Mouse (Mus musculus) intestine, embryonic 14.5 days (tissue): ENCODE data around the gene Olfr961. TPM values are rescaled to one million over a fixed set of nuclear protein-coding genes. Genes with fewer than 3 reads are reported as not detected.
A peak's percentile ranks its signal among the peaks of the same experiment; 100 is the strongest.

Source experiments
- ATAC-seq: fragments of 200-750 bp; cut with Nextera tagmentation; replicated peaks from 2 replicates; pipeline ENCODE4 v1.8.0; 2017; ENCODE audit warnings: low read depth, moderate number of reproducible peaks, moderate TSS enrichment, moderate library complexity; ENCODE audit not compliant: low FRiP score, low TSS enrichment
- DNase-seq: peaks from one replicate; pipeline ENCODE4 v3.0.0-alpha.2; 2018; ENCODE audit warnings: low spot score
- H3K27ac ChIP-seq: fragments of 300-500 bp; sonication (generic); 2 replicates; pipeline ENCODE4 v1.5.1; 2014; ENCODE audit warnings: low read depth, mild to moderate bottlenecking, control low read depth
- H3K27me3 ChIP-seq: fragments of 300-500 bp; sonication (generic); replicated peaks from 2 replicates; pipeline ENCODE4 v1.6.1; 2014; ENCODE audit warnings: low read length, control low read depth; ENCODE audit not compliant: control insufficient read depth, insufficient read depth
- H3K36me3 ChIP-seq: fragments of 300-500 bp; sonication (generic); 2 replicates; pipeline ENCODE4 v1.6.1; 2014; ENCODE audit warnings: low read length, control low read depth; ENCODE audit not compliant: control insufficient read depth, insufficient read depth
- H3K4me1 ChIP-seq: fragments of 300-500 bp; sonication (generic); replicated peaks from 2 replicates; pipeline ENCODE4 v1.6.1; 2014; ENCODE audit warnings: low read length, control low read depth, mixed read lengths; ENCODE audit not compliant: control insufficient read depth, insufficient read depth
- H3K4me2 ChIP-seq: fragments of 300-500 bp; sonication (generic); 2 replicates; pipeline ENCODE4 v1.6.1; 2014; ENCODE audit warnings: low read length
- H3K4me3 ChIP-seq: fragments of 300-500 bp; sonication (generic); 2 replicates; pipeline ENCODE4 v1.5.1; 2014; ENCODE audit warnings: low read depth, low read length, control low read depth, mixed read lengths
- H3K9ac ChIP-seq: fragments of 300-500 bp; sonication (generic); 2 replicates; pipeline ENCODE4 v1.6.1; 2014; ENCODE audit warnings: mild to moderate bottlenecking, low read length
- H3K9me3 ChIP-seq: fragments of 300-500 bp; sonication (generic); 2 replicates; pipeline ENCODE4 v1.6.1; 2016; ENCODE audit warnings: low read length, control low read depth; ENCODE audit not compliant: control insufficient read depth
- WGBS: fragments of 180-500 bp; shearing (Covaris S2); extraction: QIAGEN DNeasy Blood & Tissue Kit; methylation state at CpG from one replicate; pipeline ENCODE4 v1.1.7; 2014; 5-methylcytosine and 5-hydroxymethylcytosine counted together
- polyA plus RNA-seq: library from polyadenylated mRNA; unstranded; fragments of >200 nt; fragmentation: Nextera tagmentation; extraction: Ambion mirVana; gene quantifications from 2 replicates; pipeline ENCODE4 v1.2.1, GENCODE M21; 2014

Gene Olfr961
- polyA plus RNA-seq: not detected in 2 replicates

- ATAC-seq (no peak), DNase-seq (no peak)
- no peak within 1 kb of the TSS for H3K4me2 ChIP-seq
- H3K27ac ChIP-seq: no peak within 1 kb of the TSS
- no peak within 1 kb of the TSS for H3K9ac ChIP-seq
- H3K4me3 ChIP-seq: no peak within 1 kb of the TSS
- no peaks in the 10 kb centered on the region for H3K9me3 ChIP-seq
- H3K36me3 ChIP-seq: no peaks in the 10 kb centered on the region
- H3K4me1 ChIP-seq: no peaks in the 10 kb centered on the region
- H3K27me3 ChIP-seq: no peaks in the 10 kb centered on the region
Measured at GRCm38 (mm10) chr9:39644785-39645184, at the start of gene Olfr961. TSS of gene Olfr961 (plus strand) at chr9:39645085.

- no peaks in the 10 kb centered on the region for H3K36me3 ChIP-seq
- no peaks in the 10 kb centered on the region for H3K9me3 ChIP-seq
- peak overlapping the region; percentile 42 for H3K4me3 ChIP-seq
- 0 out of 2 replicates have a peak overlapping the region, but pooled peaks have one; percentile 1 for H3K27ac ChIP-seq
- 0% methylated on average over 19 of the region's 19 CpGs for WGBS
- no peaks in the 10 kb centered on the region for H3K27me3 ChIP-seq
- no peaks in the 10 kb centered on the region for H3K4me1 ChIP-seq
- peak overlapping the region; percentile 29; the same call in 1 of the 2 replicates for H3K9ac ChIP-seq
- peak; percentile 61 for DNase-seq
- H3K4me2 ChIP-seq: peak overlapping the region; percentile 78
- peak; percentile 78; the same call in 1 of the 2 replicates for ATAC-seq
Measured at GRCm38 (mm10) chr9:39602536-39603332, 42.2 kb upstream of the Olfr961 start.

GRCm38 (mm10) chr9:39603333-39603845, 41.5 kb upstream of the Olfr961 start:
- Histone ChIP-seq H3K36me3 (no peaks in the 10 kb centered on the region), H3K27ac (peak overlapping the region; percentile 1; the same call in 1 of the 2 replicates), H3K27me3 (no peaks in the 10 kb centered on the region), H3K9ac (peak overlapping the region; percentile 30; the same call in 1 of the 2 replicates), H3K4me3 (peak overlapping the region; percentile 42), H3K4me1 (no peaks in the 10 kb centered on the region), H3K4me2 (peak overlapping the region; percentile 78), H3K9me3 (no peaks in the 10 kb centered on the region)
- ATAC-seq (peak; percentile 67), DNase-seq (peak; percentile 68)
- 0% methylated on average over 9 of the region's 9 CpGs for WGBS

DNA sequence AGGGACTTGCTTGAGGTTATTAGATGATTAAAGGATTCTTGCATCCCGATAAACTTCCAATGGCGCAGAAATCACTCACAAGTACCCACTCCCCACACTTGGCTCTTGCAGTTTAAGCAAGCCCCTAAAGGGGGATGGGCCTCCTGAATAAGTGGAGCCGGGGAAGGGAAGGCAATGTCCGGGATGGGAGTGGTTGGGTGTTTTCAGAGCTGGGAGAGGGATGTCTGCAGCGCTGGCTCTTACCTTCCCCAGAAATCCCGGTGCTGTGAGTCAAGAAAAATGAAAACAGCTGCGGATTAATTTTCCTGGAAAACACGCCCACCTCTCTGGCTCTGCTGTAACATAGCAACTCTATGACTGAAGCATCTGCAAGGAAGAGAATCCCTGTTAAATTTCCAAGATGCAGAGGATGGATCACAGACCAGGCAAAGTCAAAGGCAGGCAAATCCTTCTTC, 40.9 kb upstream of the Olfr961 start, which contains the start of gene AW551984:
Gene AW551984 (minus strand): TSS at position 405 of the 455 bp plus-strand sequence.
- DNase-seq: peak; percentile 58
- WGBS: under 1% methylated on average over 8 of the region's 8 CpGs
- H3K36me3 ChIP-seq: no peaks in the 10 kb centered on the region
- no peaks in the 10 kb centered on the region for H3K9me3 ChIP-seq
- H3K27ac ChIP-seq: peak within 1 kb of the TSS; percentile 54; the same call in 1 of the 2 replicates
- ATAC-seq: peak; percentile 73
- H3K4me2 ChIP-seq: peak within 1 kb of the TSS; percentile 78
- H3K4me3 ChIP-seq: peak within 1 kb of the TSS; percentile 42
- H3K9ac ChIP-seq: peak within 1 kb of the TSS; percentile 30; the same call in 1 of the 2 replicates
- H3K4me1 ChIP-seq: no peaks in the 10 kb centered on the region
- no peaks in the 10 kb centered on the region for H3K27me3 ChIP-seq

- no peak overlapping the region for H3K4me3 ChIP-seq
- no peak for DNase-seq
- H3K4me1 ChIP-seq: no peaks in the 10 kb centered on the region
- H3K27me3 ChIP-seq: no peaks in the 10 kb centered on the region
- H3K9me3 ChIP-seq: no peaks in the 10 kb centered on the region
- no peak overlapping the region for H3K27ac ChIP-seq
- ATAC-seq: no peak
- H3K36me3 ChIP-seq: no peaks in the 10 kb centered on the region
- H3K4me2 ChIP-seq: no peak overlapping the region
- H3K9ac ChIP-seq: no peak overlapping the region
Measured at GRCm38 (mm10) chr9:39608497-39608896, 36.4 kb upstream of the Olfr961 start.

DNA sequence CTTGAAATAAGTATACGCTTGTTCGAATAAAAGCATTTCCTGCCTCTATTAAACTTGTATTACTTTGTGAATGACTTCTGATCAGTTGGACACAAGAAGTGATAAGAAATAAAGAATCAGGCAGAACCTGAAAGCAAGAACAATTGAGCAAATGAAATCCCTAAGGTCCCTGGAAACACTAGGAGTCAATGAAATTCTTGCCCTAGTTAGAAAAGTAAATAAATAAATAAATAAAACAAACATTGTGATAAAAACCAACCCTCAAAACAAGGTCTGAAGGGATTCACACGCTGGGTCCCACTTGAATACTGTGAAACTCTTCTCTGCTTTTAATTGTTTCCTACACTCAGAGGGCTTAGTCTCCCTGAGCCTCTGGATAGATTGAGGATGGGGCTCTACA, 34.5 kb upstream of the Olfr961 start, which contains the start of gene Olfr148:
Gene Olfr148 (plus strand): TSS at position 301 of the 400 bp plus-strand sequence.
- Histone ChIP-seq H3K4me3 (no peak within 1 kb of the TSS), H3K9ac (no peak within 1 kb of the TSS), H3K27me3 (no peaks in the 10 kb centered on the region), H3K36me3 (no peaks in the 10 kb centered on the region), H3K4me2 (no peak within 1 kb of the TSS), H3K27ac (no peak within 1 kb of the TSS), H3K9me3 (no peaks in the 10 kb centered on the region), H3K4me1 (no peaks in the 10 kb centered on the region)
- 72% methylated on average over 3 of the region's 3 CpGs for WGBS
- ATAC-seq (no peak), DNase-seq (no peak)

DNA sequence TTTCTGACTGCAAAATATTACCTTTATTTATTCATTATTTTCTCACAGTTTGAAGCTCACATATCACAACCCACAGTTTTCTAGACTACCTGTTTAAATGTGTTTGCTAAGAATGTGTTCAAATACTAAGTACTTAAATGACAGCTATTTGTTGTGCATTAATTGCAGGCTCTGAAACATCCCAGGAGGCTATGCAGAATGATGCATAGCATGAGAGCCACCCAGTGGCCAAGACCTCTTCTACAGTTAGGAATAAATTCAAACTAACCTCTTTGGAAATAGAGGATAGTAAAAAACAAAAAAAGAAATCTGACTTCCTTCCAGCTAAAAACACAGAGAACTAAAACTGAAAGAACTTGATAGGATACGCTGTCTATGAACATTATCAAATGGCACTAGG, 32.9 kb upstream of the Olfr961 start:
- H3K9ac ChIP-seq: no peak overlapping the region
- WGBS: 68% methylated on average over 1 of the region's 1 CpGs
- ATAC-seq (no peak), DNase-seq (no peak)
- H3K27me3 ChIP-seq: no peaks in the 10 kb centered on the region
- H3K9me3 ChIP-seq: no peaks in the 10 kb centered on the region
- H3K36me3 ChIP-seq: no peaks in the 10 kb centered on the region
- no peak overlapping the region for H3K4me2 ChIP-seq
- H3K27ac ChIP-seq: no peak overlapping the region
- H3K4me1 ChIP-seq: no peaks in the 10 kb centered on the region
- H3K4me3 ChIP-seq: no peak overlapping the region

GRCm38 (mm10) chr9:39621073-39621472, 23.8 kb upstream of the Olfr961 start, which contains the start of gene Olfr960:
TSS of gene Olfr960 (plus strand) at chr9:39621373.
- DNase-seq (no peak), ATAC-seq (no peak)
- H3K4me2 ChIP-seq: no peak within 1 kb of the TSS
- H3K27me3 ChIP-seq: no peaks in the 10 kb centered on the region
- H3K4me3 ChIP-seq: no peak within 1 kb of the TSS
- no peaks in the 10 kb centered on the region for H3K36me3 ChIP-seq
- H3K4me1 ChIP-seq: no peaks in the 10 kb centered on the region
- no peaks in the 10 kb centered on the region for H3K9me3 ChIP-seq
- no peak within 1 kb of the TSS for H3K9ac ChIP-seq
- no peak within 1 kb of the TSS for H3K27ac ChIP-seq
- WGBS: 80% methylated on average over 1 of the region's 1 CpGs
